Mouse (Mus musculus) regulatory T cell (primary cell): ENCODE measurements around the gene Asf1b.

Source experiments
- in situ Hi-C: fragments of 300-600 bp; cut with MboI, MseI; formaldehyde crosslinking; loops from one replicate; pipeline ENCODE4 v1.15.1; 2025; ENCODE audit warnings: high pct_unique_total_duplicates

The Asf1b gene

GRCm38 (mm10) chr8:83955106-83955957, at the start of gene Asf1b, which contains the start of gene Gm10644:
TSS of gene Asf1b (plus strand) at chr8:83955507.
TSS of gene Gm10644 (minus strand) at chr8:83955205.
- in situ Hi-C loops: loop anchor here (5.0 kb wide), 1 partner anchor 173 kb away; no protein-coding TSS in a partner anchor

- in situ Hi-C loops: no loop called here
Measured at GRCm38 (mm10) chr8:83908583-83908982, 46.7 kb upstream of the Asf1b start.

GRCm38 (mm10) chr8:83909311-83909710, 46.0 kb upstream of the Asf1b start:
- in situ Hi-C loops: no loop called here

GRCm38 (mm10) chr8:83911809-83912731, 43.2 kb upstream of the Asf1b start:
- in situ Hi-C loops: no loop called here

- in situ Hi-C loops: no loop called here
Measured at GRCm38 (mm10) chr8:83914232-83914631, 41.1 kb upstream of the Asf1b start.

GRCm38 (mm10) chr8:83914860-83915259, 40.4 kb upstream of the Asf1b start:
- in situ Hi-C loops: no loop called here

GRCm38 (mm10) chr8:83916015-83916414, 39.3 kb upstream of the Asf1b start:
- in situ Hi-C loops: no loop called here

- in situ Hi-C loops: no loop called here
Measured at GRCm38 (mm10) chr8:83917566-83917965, 37.7 kb upstream of the Asf1b start.

- in situ Hi-C loops: no loop called here
Measured at GRCm38 (mm10) chr8:83921558-83921957, 33.7 kb upstream of the Asf1b start.

- in situ Hi-C loops: no loop called here
Measured at GRCm38 (mm10) chr8:83922727-83923126, 32.6 kb upstream of the Asf1b start.

GRCm38 (mm10) chr8:83924585-83924984, 30.7 kb upstream of the Asf1b start:
- in situ Hi-C loops: no loop called here

- in situ Hi-C loops: no loop called here
Measured at GRCm38 (mm10) chr8:83926266-83926665, 29.0 kb upstream of the Asf1b start.

- in situ Hi-C loops: no loop called here
Measured at GRCm38 (mm10) chr8:83934222-83934621, 21.1 kb upstream of the Asf1b start.

GRCm38 (mm10) chr8:83934994-83935393, 20.3 kb upstream of the Asf1b start:
- in situ Hi-C loops: no loop called here

GRCm38 (mm10) chr8:83935435-83935834, 19.9 kb upstream of the Asf1b start:
- in situ Hi-C loops: no loop called here

- in situ Hi-C loops: no loop called here
Measured at GRCm38 (mm10) chr8:83937645-83938044, 17.7 kb upstream of the Asf1b start.

- in situ Hi-C loops: no loop called here
Measured at GRCm38 (mm10) chr8:83938330-83938729, 17.0 kb upstream of the Asf1b start.

- in situ Hi-C loops: no loop called here
Measured at GRCm38 (mm10) chr8:83941066-83941677, 14.1 kb upstream of the Asf1b start.

- in situ Hi-C loops: no loop called here
Measured at GRCm38 (mm10) chr8:83942446-83942845, 12.9 kb upstream of the Asf1b start.

GRCm38 (mm10) chr8:83945540-83945939, 9.8 kb upstream of the Asf1b start:
- in situ Hi-C loops: no loop called here

- in situ Hi-C loops: loop anchor here (5.0 kb wide), 1 partner anchor 172 kb away; no protein-coding TSS in a partner anchor
Measured at GRCm38 (mm10) chr8:83954749-83955105, 580 bp upstream of the Asf1b start.

GRCm38 (mm10) chr8:83955958-83956218, 581 bp downstream of the Asf1b start:
- in situ Hi-C loops: loop anchor here (5.0 kb wide), 1 partner anchor 174 kb away; no protein-coding TSS in a partner anchor
